Mouse (Mus musculus): Measurements from ENCODE around the gene Tmem116. TPM values are rescaled to one million over a fixed set of nuclear protein-coding genes. Genes with fewer than 3 reads are reported as not detected.

Gene Tmem116
- polyA plus RNA-seq, 1 experiment from 2014 or later: 2.9 TPM

GRCm38 (mm10) chr5:121569881-121570420 is 118.3 kb downstream of the Tmem116 start:
- Histone ChIP-seq H3K27ac (replicated peaks) (no peak overlapping the region), H3K9me3 (replicated peaks) (no peaks in the 10 kb centered on the region), H3K9ac (no peak overlapping the region), H3K4me3 (replicated peaks) (no peak overlapping the region), H3K36me3 (peaks cover 51% of the 10 kb centered on the region), H3K27me3 (no peaks in the 10 kb centered on the region), H3K4me2 (replicated peaks) (no peak overlapping the region), H3K4me1 (peaks cover under 1% of the 10 kb centered on the region; the same call in 1 of the 2 replicates)
- 71% methylated on average over 9 of the region's 9 CpGs for WGBS
- no peak for ATAC-seq (ENCODE audit: insufficient number of reproducible peaks, low FRiP score, low TSS enrichment, low read depth)

GRCm38 (mm10) chr5:121570787-121571186 is 119.1 kb downstream of the Tmem116 start:
- Histone ChIP-seq H3K4me3 (replicated peaks) (no peak overlapping the region), H3K4me1 (no peaks in the 10 kb centered on the region), H3K4me2 (replicated peaks) (no peak overlapping the region), H3K9ac (no peak overlapping the region), H3K27ac (replicated peaks) (no peak overlapping the region), H3K36me3 (peaks cover 59% of the 10 kb centered on the region), H3K9me3 (replicated peaks) (no peaks in the 10 kb centered on the region), H3K27me3 (no peaks in the 10 kb centered on the region)
- WGBS: 78% methylated on average over 1 of the region's 1 CpGs
- no peak for ATAC-seq (ENCODE audit: insufficient number of reproducible peaks, low FRiP score, low TSS enrichment, low read depth)

Other genes with a start within 250 kb of the Tmem116 start
- 610 and 617 TPM in 2 replicates for gene Rpl6, start 247.4 kb upstream of the Tmem116 start, polyA plus RNA-seq (2015; fragmentation: Nextera tagmentation; extraction: Ambion mirVana)
- 5.5 and 5.7 TPM in 2 replicates for gene Hectd4, start 231.7 kb upstream of the Tmem116 start, polyA plus RNA-seq (2015; fragmentation: Nextera tagmentation; extraction: Ambion mirVana)
- 81.8 and 93.6 TPM in 2 replicates for gene Trafd1, start 66.3 kb upstream of the Tmem116 start, polyA plus RNA-seq (2015; fragmentation: Nextera tagmentation; extraction: Ambion mirVana)
- 39.4 and 40.6 TPM in 2 replicates for gene Naa25, start 54.0 kb upstream of the Tmem116 start, polyA plus RNA-seq (2015; fragmentation: Nextera tagmentation; extraction: Ambion mirVana)
- gene Erp29, start 613 bp downstream of the Tmem116 start, polyA plus RNA-seq (2015; fragmentation: Nextera tagmentation; extraction: Ambion mirVana): 175 and 195 TPM in 2 replicates
- gene Adam1b, start 51.5 kb downstream of the Tmem116 start, polyA plus RNA-seq (2015; fragmentation: Nextera tagmentation; extraction: Ambion mirVana): not detected in 2 replicates
- gene Adam1a, start 93.6 kb downstream of the Tmem116 start, polyA plus RNA-seq (2015; fragmentation: Nextera tagmentation; extraction: Ambion mirVana): 1.4 and 1.9 TPM in 2 replicates
- 0.58 TPM in 1 of 2 replicates, not detected in the other for gene Gm42878, start 93.6 kb downstream of the Tmem116 start, polyA plus RNA-seq (2015; fragmentation: Nextera tagmentation; extraction: Ambion mirVana)
- 49.3 and 52.0 TPM in 2 replicates for gene Mapkapk5, start 94.0 kb downstream of the Tmem116 start, polyA plus RNA-seq (2015; fragmentation: Nextera tagmentation; extraction: Ambion mirVana)
- gene Aldh2, start 141.9 kb downstream of the Tmem116 start, polyA plus RNA-seq (2015; fragmentation: Nextera tagmentation; extraction: Ambion mirVana): 212 and 219 TPM in 2 replicates
- 2.0 and 2.4 TPM in 2 replicates for gene Acad12, start 167.0 kb downstream of the Tmem116 start, polyA plus RNA-seq (2015; fragmentation: Nextera tagmentation; extraction: Ambion mirVana)
- gene Acad10, start 208.6 kb downstream of the Tmem116 start, polyA plus RNA-seq (2015; fragmentation: Nextera tagmentation; extraction: Ambion mirVana): 2.8 and 3.4 TPM in 2 replicates
- gene Brap, start 208.7 kb downstream of the Tmem116 start, polyA plus RNA-seq (2015; fragmentation: Nextera tagmentation; extraction: Ambion mirVana): 47.4 and 50.2 TPM in 2 replicates